Mouse (Mus musculus) megakaryocyte, embryonic 14.5 days (primary cell): ENCODE measurements around the gene Got2.

Experiments
- FLI1 ChIP-seq: IDR thresholded peaks from 2 replicates; pipeline ENCODE4 v1.6.1; 2012; ENCODE audit warnings: low read length, inconsistent platforms, mixed read lengths
- GATA1 ChIP-seq: IDR thresholded peaks from 3 replicates; pipeline ENCODE4 v1.6.1; 2012; ENCODE audit warnings: mixed read lengths, low read length, inconsistent platforms, borderline replicate concordance

GRCm38 (mm10) chr8:95817597-95817996 is 70.8 kb downstream of the Got2 start:
- TF ChIP-seq GATA1 (no peak), FLI1 (no peak)
